Mouse (Mus musculus) stomach, embryonic 15.5 days (tissue): Measurements from ENCODE around the gene Gm11172. TPM values are rescaled to one million over a fixed set of nuclear protein-coding genes. Genes with fewer than 3 reads are reported as not detected.
A peak's percentile ranks its signal among the peaks of the same experiment; 100 is the strongest.

ENCODE experiments used
- ATAC-seq: fragments of 200-750 bp; cut with Nextera tagmentation; 2 replicates; pipeline ENCODE4 v1.8.0; 2017; ENCODE audit warnings: low read depth, moderate number of reproducible peaks, moderate TSS enrichment; ENCODE audit not compliant: insufficient read depth, low FRiP score
- H3K27ac ChIP-seq: fragments of 300-500 bp; sonication (generic); 2 replicates; pipeline ENCODE4 v1.5.1; 2015; ENCODE audit warnings: mild to moderate bottlenecking, inconsistent platforms
- H3K27me3 ChIP-seq: fragments of 300-500 bp; sonication (generic); replicated peaks from 2 replicates; pipeline ENCODE4 v1.6.1; 2015; ENCODE audit warnings: inconsistent platforms
- H3K36me3 ChIP-seq: fragments of 300-500 bp; sonication (generic); 2 replicates; pipeline ENCODE4 v1.6.1; 2015; ENCODE audit warnings: inconsistent platforms
- H3K4me1 ChIP-seq: fragments of 300-500 bp; sonication (generic); 2 replicates; pipeline ENCODE4 v1.6.1; 2015; ENCODE audit warnings: inconsistent platforms
- H3K4me2 ChIP-seq: fragments of 300-500 bp; sonication (generic); 2 replicates; pipeline ENCODE4 v1.6.1; 2015; ENCODE audit warnings: mild to moderate bottlenecking, inconsistent platforms
- H3K4me3 ChIP-seq: fragments of 300-500 bp; sonication (generic); replicated peaks from 2 replicates; pipeline ENCODE4 v1.5.1; 2015; ENCODE audit warnings: inconsistent platforms
- H3K9ac ChIP-seq: fragments of 300-500 bp; sonication (generic); 2 replicates; pipeline ENCODE4 v1.6.1; 2015; ENCODE audit warnings: inconsistent platforms
- H3K9me3 ChIP-seq: fragments of 300-500 bp; sonication (generic); 2 replicates; pipeline ENCODE4 v1.6.1; 2016; ENCODE audit warnings: inconsistent platforms
- WGBS: fragments of 180-500 bp; shearing (Covaris S2); methylation state at CpG from one replicate; pipeline ENCODE4 v1.1.7; 2015; 5-methylcytosine and 5-hydroxymethylcytosine counted together
- polyA plus RNA-seq: library from polyadenylated mRNA; unstranded; fragments of >200 nt; fragmentation: Nextera tagmentation; extraction: Ambion mirVana; gene quantifications from 2 replicates; pipeline ENCODE4 v1.2.1, GENCODE M21; 2015

The Gm11172 gene
- polyA plus RNA-seq, 1 experiment from 2014 or later = not detected

- 0 out of 2 replicates have a peak, but pooled peaks cover 8% of the 10 kb centered on the region for H3K4me1 ChIP-seq
Measured at GRCm38 (mm10) chr16:10818579-10819135, 5.9 kb downstream of the Gm11172 start.

GRCm38 (mm10) chr16:10819966-10820365 lies 7.3 kb downstream of the Gm11172 start:
- H3K9ac ChIP-seq = no peak overlapping the region
- H3K27me3 ChIP-seq = no peaks in the 10 kb centered on the region
- no peak for ATAC-seq
- H3K4me3 ChIP-seq = no peak overlapping the region
- H3K4me1 ChIP-seq = 0 out of 2 replicates have a peak, but pooled peaks cover 8% of the 10 kb centered on the region
- 69% methylated on average over 3 of the region's 3 CpGs for WGBS
- H3K4me2 ChIP-seq = no peak overlapping the region
- H3K27ac ChIP-seq = no peak overlapping the region
- no peaks in the 10 kb centered on the region for H3K9me3 ChIP-seq
- no peaks in the 10 kb centered on the region for H3K36me3 ChIP-seq

More at GRCm38 (mm10) chr16:10818579-10819135, 5.9 kb downstream of the Gm11172 start:
- Histone ChIP-seq H3K4me3 (no peak overlapping the region), H3K27me3 (no peaks in the 10 kb centered on the region), H3K36me3 (no peaks in the 10 kb centered on the region), H3K27ac (no peak overlapping the region), H3K4me2 (no peak overlapping the region), H3K9me3 (no peaks in the 10 kb centered on the region), H3K9ac (no peak overlapping the region)
- ATAC-seq = 0 out of 2 replicates have a peak, but pooled peaks have one; percentile 19
- 79% methylated on average over 4 of the region's 4 CpGs for WGBS

- Histone ChIP-seq H3K27ac (no peak overlapping the region; the same call in 1 of the 2 replicates), H3K27me3 (no peaks in the 10 kb centered on the region), H3K4me2 (no peak overlapping the region), H3K4me1 (0 out of 2 replicates have a peak, but pooled peaks cover 8% of the 10 kb centered on the region), H3K36me3 (no peaks in the 10 kb centered on the region), H3K9ac (no peak overlapping the region), H3K4me3 (no peak overlapping the region), H3K9me3 (no peaks in the 10 kb centered on the region)
- peak; percentile 41; the same call in 1 of the 2 replicates for ATAC-seq
- WGBS = 56% methylated on average over 4 of the region's 4 CpGs
Measured at GRCm38 (mm10) chr16:10821387-10821786, 8.7 kb downstream of the Gm11172 start.

- ATAC-seq = no peak
- Histone ChIP-seq H3K36me3 (no peaks in the 10 kb centered on the region), H3K9ac (no peak overlapping the region), H3K4me2 (no peak overlapping the region), H3K4me1 (0 out of 2 replicates have a peak, but pooled peaks cover 8% of the 10 kb centered on the region), H3K27ac (no peak overlapping the region), H3K9me3 (no peaks in the 10 kb centered on the region), H3K4me3 (no peak overlapping the region), H3K27me3 (no peaks in the 10 kb centered on the region)
- WGBS = 77% methylated on average over 1 of the region's 1 CpGs
Measured at GRCm38 (mm10) chr16:10824536-10824935, 11.8 kb downstream of the Gm11172 start.

GRCm38 (mm10) chr16:10825840-10826239 lies 13.1 kb downstream of the Gm11172 start:
- Histone ChIP-seq H3K9ac (no peak overlapping the region), H3K27ac (no peak overlapping the region), H3K9me3 (no peaks in the 10 kb centered on the region), H3K27me3 (no peaks in the 10 kb centered on the region), H3K4me2 (no peak overlapping the region), H3K4me3 (no peak overlapping the region), H3K4me1 (0 out of 2 replicates have a peak, but pooled peaks cover 5% of the 10 kb centered on the region), H3K36me3 (no peaks in the 10 kb centered on the region)
- 84% methylated on average over 4 of the region's 4 CpGs for WGBS
- no peak for ATAC-seq

GRCm38 (mm10) chr16:10827269-10827668 lies 14.6 kb downstream of the Gm11172 start:
- H3K4me2 ChIP-seq = no peak overlapping the region
- H3K4me1 ChIP-seq = no peaks in the 10 kb centered on the region
- ATAC-seq = no peak
- H3K9me3 ChIP-seq = no peaks in the 10 kb centered on the region
- no peaks in the 10 kb centered on the region for H3K36me3 ChIP-seq
- H3K4me3 ChIP-seq = no peak overlapping the region
- H3K9ac ChIP-seq = no peak overlapping the region
- WGBS = 85% methylated on average over 9 of the region's 9 CpGs
- no peaks in the 10 kb centered on the region for H3K27me3 ChIP-seq
- H3K27ac ChIP-seq = no peak overlapping the region

GRCm38 (mm10) chr16:10827766-10828460 lies 15.2 kb downstream of the Gm11172 start:
- H3K4me3 ChIP-seq = no peak overlapping the region
- WGBS = 78% methylated on average over 7 of the region's 7 CpGs
- H3K27me3 ChIP-seq = no peaks in the 10 kb centered on the region
- no peak overlapping the region for H3K4me2 ChIP-seq
- H3K27ac ChIP-seq = no peak overlapping the region
- H3K4me1 ChIP-seq = no peaks in the 10 kb centered on the region
- H3K36me3 ChIP-seq = no peaks in the 10 kb centered on the region
- no peaks in the 10 kb centered on the region for H3K9me3 ChIP-seq
- no peak for ATAC-seq
- no peak overlapping the region for H3K9ac ChIP-seq

DNA sequence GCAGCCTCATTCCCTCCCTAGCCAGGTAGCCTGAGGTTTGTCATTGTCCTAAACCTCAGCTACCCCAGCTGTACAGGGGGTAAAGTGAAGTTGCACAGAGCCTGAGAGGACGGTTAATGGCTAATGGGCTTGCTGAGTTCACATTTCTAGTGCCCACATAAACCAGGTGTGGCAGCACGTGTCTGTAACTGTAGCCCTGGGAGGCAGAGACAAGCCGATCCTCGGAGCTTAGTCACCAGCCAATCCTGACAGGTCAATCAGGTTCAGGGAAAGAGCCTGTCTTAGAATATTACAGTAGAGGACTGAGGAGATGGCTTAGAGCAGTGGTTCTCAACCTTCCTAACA lies 15.7 kb downstream of the Gm11172 start:
- ATAC-seq = 0 out of 2 replicates have a peak, but pooled peaks have one; percentile 38
- no peaks in the 10 kb centered on the region for H3K4me1 ChIP-seq
- H3K27me3 ChIP-seq = no peaks in the 10 kb centered on the region
- no peak overlapping the region for H3K27ac ChIP-seq
- no peaks in the 10 kb centered on the region for H3K36me3 ChIP-seq
- 64% methylated on average over 4 of the region's 4 CpGs for WGBS
- H3K9ac ChIP-seq = no peak overlapping the region
- no peak overlapping the region for H3K4me2 ChIP-seq
- no peaks in the 10 kb centered on the region for H3K9me3 ChIP-seq
- no peak overlapping the region for H3K4me3 ChIP-seq

DNA sequence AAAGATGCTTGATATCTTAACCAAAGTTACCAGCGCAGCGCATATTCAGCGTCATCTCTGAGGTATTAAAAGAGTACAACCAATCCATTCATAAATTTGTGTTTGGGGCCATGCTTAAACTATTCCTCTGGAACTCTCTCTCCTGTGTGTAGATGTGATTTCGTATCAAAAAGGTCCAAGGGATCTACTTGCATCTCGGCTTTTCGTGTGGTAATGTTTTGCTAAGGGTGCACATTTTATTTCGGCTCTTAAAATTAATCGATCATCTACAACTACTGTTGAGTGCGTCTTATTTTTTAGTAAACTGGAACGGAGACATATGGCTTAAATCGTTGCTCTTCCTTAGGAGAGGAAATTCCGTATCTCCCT lies 21.8 kb downstream of the Gm11172 start:
- peaks cover 29% of the 10 kb centered on the region for H3K4me1 ChIP-seq
- H3K4me3 ChIP-seq = peak overlapping the region; percentile 84
- H3K4me2 ChIP-seq = peak overlapping the region; percentile 83
- no peaks in the 10 kb centered on the region for H3K36me3 ChIP-seq
- no peak for ATAC-seq
- WGBS = 8% methylated on average over 12 of the region's 12 CpGs
- no peaks in the 10 kb centered on the region for H3K9me3 ChIP-seq
- no peak overlapping the region for H3K27ac ChIP-seq
- no peak overlapping the region for H3K9ac ChIP-seq
- no peaks in the 10 kb centered on the region for H3K27me3 ChIP-seq

DNA sequence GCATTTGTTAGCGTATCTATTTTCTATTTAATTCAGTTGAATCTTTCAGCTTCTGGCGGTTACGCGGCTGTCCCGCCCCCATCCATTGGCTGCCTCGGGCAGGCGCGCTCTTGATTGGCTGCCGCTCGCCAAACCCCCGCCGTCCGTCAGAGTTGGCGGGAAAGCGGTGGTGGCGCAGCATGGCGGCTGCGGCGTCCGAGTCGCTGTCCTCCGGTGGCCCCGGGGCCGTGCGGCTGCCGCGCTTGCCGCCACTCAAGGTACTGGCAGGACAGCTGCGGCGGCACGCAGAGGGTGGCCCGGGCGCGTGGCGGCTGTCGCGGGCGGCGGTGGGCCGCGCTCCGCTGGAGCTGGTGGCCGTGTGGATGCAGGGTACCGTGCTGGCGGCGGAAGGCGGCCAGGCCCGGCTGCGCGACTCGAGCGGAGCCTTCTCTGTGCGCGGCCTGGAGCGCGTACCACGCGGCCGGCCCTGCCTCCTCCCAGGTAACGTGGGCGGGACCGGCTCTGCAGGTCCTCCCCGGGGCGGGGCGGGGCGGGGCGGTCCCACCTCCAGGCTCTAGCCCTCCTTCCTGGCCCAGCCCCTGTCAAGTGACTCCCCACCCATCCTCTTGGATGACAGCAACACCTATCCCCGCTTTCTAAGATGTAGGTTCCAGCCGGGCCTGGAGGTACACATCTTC lies 22.3 kb downstream of the Gm11172 start, which contains the start of gene Rmi2:
TSS of gene Rmi2 (plus strand) at position 149 of the 677 bp plus-strand sequence.
- under 1% methylated on average over 69 of the region's 69 CpGs for WGBS
- ATAC-seq = peak; percentile 95

GRCm38 (mm10) chr16:10836388-10836787 lies 23.7 kb downstream of the Gm11172 start:
- Histone ChIP-seq H3K9me3 (no peaks in the 10 kb centered on the region), H3K4me2 (no peak overlapping the region), H3K9ac (no peak overlapping the region), H3K4me3 (no peak overlapping the region), H3K27me3 (no peaks in the 10 kb centered on the region), H3K27ac (no peak overlapping the region), H3K36me3 (no peaks in the 10 kb centered on the region), H3K4me1 (peaks cover 31% of the 10 kb centered on the region)
- ATAC-seq = no peak
- WGBS = 92% methylated on average over 3 of the region's 3 CpGs

More for the DNA sequence above, 22.3 kb downstream of the Gm11172 start, which contains the start of gene Rmi2:
- Histone ChIP-seq H3K27ac (peak within 1 kb of the TSS; percentile 91), H3K4me3 (peak within 1 kb of the TSS; percentile 84), H3K9ac (peak within 1 kb of the TSS; percentile 81), H3K9me3 (no peaks in the 10 kb centered on the region), H3K36me3 (no peaks in the 10 kb centered on the region), H3K4me2 (peak within 1 kb of the TSS; percentile 83), H3K4me1 (peaks cover 31% of the 10 kb centered on the region), H3K27me3 (no peaks in the 10 kb centered on the region)

DNA sequence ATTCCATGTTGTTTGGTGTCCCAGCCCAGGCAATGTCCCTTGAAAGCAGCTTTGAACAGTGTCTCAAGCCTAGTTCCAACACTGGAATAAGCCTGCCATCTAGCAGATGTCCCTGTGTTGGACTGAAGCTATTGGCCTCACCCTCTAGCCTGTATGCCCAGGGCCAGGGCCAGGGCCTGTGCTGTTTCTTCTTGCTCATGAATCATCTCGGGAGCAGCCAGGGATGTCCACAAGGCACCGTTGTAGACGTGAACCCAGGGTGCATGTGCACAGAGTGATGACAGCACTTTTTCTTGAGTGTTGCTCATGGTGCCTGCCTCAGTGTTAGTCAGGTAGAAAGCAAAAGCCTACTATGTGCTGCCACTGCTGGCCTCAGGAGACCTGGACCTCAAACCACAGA lies 24.5 kb downstream of the Gm11172 start:
- WGBS = 84% methylated on average over 3 of the region's 3 CpGs
- Histone ChIP-seq H3K36me3 (no peaks in the 10 kb centered on the region), H3K4me1 (peaks cover 31% of the 10 kb centered on the region), H3K4me2 (no peak overlapping the region), H3K9ac (no peak overlapping the region), H3K9me3 (no peaks in the 10 kb centered on the region), H3K27ac (no peak overlapping the region), H3K4me3 (no peak overlapping the region), H3K27me3 (no peaks in the 10 kb centered on the region)
- ATAC-seq = no peak
